Mouse (Mus musculus): ENCODE data around the gene Grm2. TPM values are rescaled to one million over a fixed set of nuclear protein-coding genes. Genes with fewer than 3 reads are reported as not detected.
A peak's percentile ranks its signal among the peaks of the same experiment; 100 is the strongest.

The Grm2 gene
- 5.8 and 8.3 TPM in 2 replicates for polyA plus RNA-seq (2016; fragmentation: Nextera tagmentation; extraction: Ambion mirVana)

GRCm38 (mm10) chr9:106655884-106656720, at the start of gene Grm2:
Grm2 (minus strand) TSS chr9:106656082.
- Histone ChIP-seq H3K4me3 (peak within 1 kb of the TSS; percentile 55), H3K36me3 (replicated peaks) (peaks cover 28% of the 10 kb centered on the region), H3K27me3 (replicated peaks; ENCODE audit: low read depth, poor library complexity, severe bottlenecking) (peaks cover 45% of the 10 kb centered on the region), H3K4me1 (peaks cover 40% of the 10 kb centered on the region), H3K9me3 (no peaks in the 10 kb centered on the region), H3K27ac (replicated peaks) (peak within 1 kb of the TSS; percentile 44; the same call in 1 of the 2 replicates)
- DNase-seq (ENCODE audit: low spot score) = peak; percentile 89
- 1% methylated on average over 43 of the region's 44 CpGs for WGBS

- H3K9me3 ChIP-seq = no peaks in the 10 kb centered on the region
- no peak for DNase-seq (ENCODE audit: low spot score)
- no peaks in the 10 kb centered on the region for H3K27me3 ChIP-seq (replicated peaks; ENCODE audit: low read depth, poor library complexity, severe bottlenecking)
- H3K4me3 ChIP-seq = no peak overlapping the region
- no peaks in the 10 kb centered on the region for H3K4me1 ChIP-seq
- WGBS = 94% methylated on average over 11 of the region's 11 CpGs
- peaks cover 63% of the 10 kb centered on the region for H3K36me3 ChIP-seq (replicated peaks)
- H3K27ac ChIP-seq (replicated peaks) = no peak overlapping the region
These were observed 37.1 kb upstream of the Grm2 start for GRCm38 (mm10) chr9:106692973-106693481.

DNA sequence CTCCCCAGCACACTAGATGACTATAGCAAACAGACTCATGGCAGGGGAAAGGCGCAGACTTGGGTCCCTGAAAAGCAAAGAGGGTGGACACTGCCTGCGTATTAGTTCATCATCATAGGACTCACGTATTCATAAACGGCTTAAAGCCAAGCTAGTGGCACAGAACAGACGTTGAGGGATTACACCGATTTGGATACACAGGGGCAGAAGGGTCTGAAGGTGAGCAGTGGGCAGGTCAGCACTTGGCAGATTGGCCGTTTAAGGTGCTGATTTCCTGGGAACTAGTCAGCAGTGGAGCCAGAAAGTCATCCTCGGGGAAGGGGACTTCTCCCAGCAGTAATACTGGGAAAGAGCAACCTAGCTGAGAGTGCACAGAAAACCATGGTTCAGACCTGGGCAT, 33.0 kb upstream of the Grm2 start:
- Histone ChIP-seq H3K27me3 (replicated peaks; ENCODE audit: low read depth, poor library complexity, severe bottlenecking) (no peaks in the 10 kb centered on the region), H3K36me3 (replicated peaks) (peaks cover 23% of the 10 kb centered on the region), H3K4me3 (no peak overlapping the region), H3K27ac (replicated peaks) (no peak overlapping the region), H3K4me1 (peaks cover 29% of the 10 kb centered on the region), H3K9me3 (no peaks in the 10 kb centered on the region)
- WGBS = 82% methylated on average over 8 of the region's 8 CpGs
- DNase-seq (ENCODE audit: low spot score) = no peak

- Histone ChIP-seq H3K36me3 (replicated peaks) (peaks cover 6% of the 10 kb centered on the region), H3K4me3 (peak overlapping the region; percentile 2; the same call in 1 of the 2 replicates), H3K4me1 (peaks cover 29% of the 10 kb centered on the region), H3K9me3 (no peaks in the 10 kb centered on the region), H3K27ac (replicated peaks) (no peak overlapping the region), H3K27me3 (replicated peaks; ENCODE audit: low read depth, poor library complexity, severe bottlenecking) (no peaks in the 10 kb centered on the region)
- 31% methylated on average over 8 of the region's 8 CpGs for WGBS
- peak; percentile 86 for DNase-seq (ENCODE audit: low spot score)
These were observed 31.2 kb upstream of the Grm2 start for GRCm38 (mm10) chr9:106686983-106687650.

DNA sequence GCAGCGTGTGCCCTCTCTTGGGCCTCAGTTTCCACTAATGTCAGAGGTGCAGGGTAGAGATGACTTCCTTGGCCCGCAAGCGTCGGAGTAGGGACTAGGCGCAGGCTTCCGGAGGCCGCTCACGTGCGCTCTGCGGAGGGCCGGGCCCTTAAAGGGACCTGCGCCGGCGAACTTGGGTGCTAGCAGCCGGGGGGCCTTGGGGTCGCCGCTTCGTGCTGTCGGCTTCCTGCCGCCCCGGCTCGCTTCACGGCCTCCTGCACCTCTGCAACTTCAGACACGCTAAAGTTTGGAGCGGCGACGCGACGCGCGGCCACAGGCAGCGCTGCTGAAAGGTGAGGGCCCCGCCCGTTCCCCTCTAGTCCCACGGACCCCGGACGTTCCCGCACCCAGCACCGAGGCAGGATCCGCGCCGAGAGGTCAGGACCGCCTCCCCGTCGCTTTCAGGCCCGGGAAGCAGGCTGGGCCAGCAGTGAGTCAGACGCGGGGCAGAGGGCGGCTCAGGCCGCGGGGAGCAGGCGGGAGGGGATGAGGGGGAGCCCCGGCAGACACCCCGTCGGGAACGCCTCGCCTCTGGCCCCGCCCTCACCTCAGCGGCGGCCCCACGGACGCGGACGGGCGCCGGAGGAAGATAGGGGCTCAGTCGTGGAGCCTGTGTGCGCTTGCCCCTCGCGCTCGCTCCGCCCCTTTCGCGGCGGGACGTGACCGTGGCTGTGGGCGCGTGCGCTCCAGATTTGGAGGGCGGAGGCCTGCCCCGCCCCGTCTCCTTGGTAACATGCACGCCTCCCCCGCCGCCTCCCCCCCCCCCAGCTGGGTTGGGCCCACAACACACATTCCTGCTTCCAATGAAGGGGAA, 29.6 kb upstream of the Grm2 start, which contains the start of gene Tex264:
TSS of gene Tex264 (minus strand) at position 679 of the 853 bp plus-strand sequence.
- H3K27me3 ChIP-seq (replicated peaks; ENCODE audit: low read depth, poor library complexity, severe bottlenecking) = no peaks in the 10 kb centered on the region
- H3K4me3 ChIP-seq = peak within 1 kb of the TSS; percentile 96

GRCm38 (mm10) chr9:106684918-106685248, 29.0 kb upstream of the Grm2 start:
- DNase-seq (ENCODE audit: low spot score) = no peak
- peaks cover 22% of the 10 kb centered on the region for H3K36me3 ChIP-seq (replicated peaks)
- H3K9me3 ChIP-seq = no peaks in the 10 kb centered on the region
- WGBS = 5% methylated on average over 14 of the region's 14 CpGs
- H3K4me1 ChIP-seq = peaks cover 29% of the 10 kb centered on the region
- peak overlapping the region; percentile 89 for H3K27ac ChIP-seq (replicated peaks)
- H3K27me3 ChIP-seq (replicated peaks; ENCODE audit: low read depth, poor library complexity, severe bottlenecking) = no peaks in the 10 kb centered on the region
- H3K4me3 ChIP-seq = peak overlapping the region; percentile 96

More for the DNA sequence above, 29.6 kb upstream of the Grm2 start, which contains the start of gene Tex264:
- Histone ChIP-seq H3K9me3 (no peaks in the 10 kb centered on the region), H3K36me3 (replicated peaks) (peaks cover 16% of the 10 kb centered on the region), H3K4me1 (peaks cover 29% of the 10 kb centered on the region), H3K27ac (replicated peaks) (peak within 1 kb of the TSS; percentile 89)
- DNase-seq (ENCODE audit: low spot score) = peak; percentile 85
- WGBS = under 1% methylated on average over 86 of the region's 86 CpGs

DNA sequence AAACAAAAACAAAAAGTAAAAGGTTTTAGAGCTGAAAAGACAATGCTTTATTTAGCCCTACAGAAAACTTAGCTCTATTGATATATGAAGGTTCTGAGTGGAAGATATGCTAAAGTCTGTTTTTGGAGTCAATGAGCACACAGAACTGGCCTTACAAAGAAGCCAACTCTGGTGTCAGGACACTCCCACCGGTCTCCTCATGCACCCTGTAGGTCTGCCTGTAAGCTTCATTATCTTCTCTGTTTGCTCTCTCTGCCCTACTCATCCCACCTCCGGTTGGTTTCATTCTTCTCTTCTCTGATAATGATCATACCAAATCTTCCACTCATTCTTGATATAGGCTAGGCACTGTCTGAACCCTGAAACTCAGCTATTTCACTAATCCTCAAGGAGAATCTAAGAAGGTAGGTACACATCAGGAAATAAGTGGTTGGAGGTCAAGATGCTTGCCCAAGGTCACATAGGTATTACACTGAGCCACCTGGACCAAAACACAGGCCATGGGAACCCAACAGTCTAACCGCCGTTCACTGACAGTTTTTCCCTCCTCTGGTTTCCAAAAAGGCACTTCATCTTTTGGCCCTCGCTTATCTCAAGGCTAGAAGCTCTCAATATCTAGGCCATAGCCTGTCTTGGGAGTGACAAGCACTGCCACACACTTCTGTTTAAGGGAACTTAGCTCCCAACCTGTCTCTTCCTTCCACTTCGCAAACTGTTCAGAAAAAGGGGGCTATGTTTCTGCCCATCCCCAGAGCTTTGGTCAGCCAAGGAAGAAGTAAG, 28.4 kb upstream of the Grm2 start:
- no peaks in the 10 kb centered on the region for H3K9me3 ChIP-seq
- H3K36me3 ChIP-seq (replicated peaks) = peaks cover 28% of the 10 kb centered on the region
- H3K27me3 ChIP-seq (replicated peaks; ENCODE audit: low read depth, poor library complexity, severe bottlenecking) = no peaks in the 10 kb centered on the region
- peaks cover 29% of the 10 kb centered on the region for H3K4me1 ChIP-seq
- peak overlapping the region; percentile 96 for H3K4me3 ChIP-seq
- no peak overlapping the region for H3K27ac ChIP-seq (replicated peaks)
- WGBS = 86% methylated on average over 6 of the region's 6 CpGs
- no peak for DNase-seq (ENCODE audit: low spot score)

DNA sequence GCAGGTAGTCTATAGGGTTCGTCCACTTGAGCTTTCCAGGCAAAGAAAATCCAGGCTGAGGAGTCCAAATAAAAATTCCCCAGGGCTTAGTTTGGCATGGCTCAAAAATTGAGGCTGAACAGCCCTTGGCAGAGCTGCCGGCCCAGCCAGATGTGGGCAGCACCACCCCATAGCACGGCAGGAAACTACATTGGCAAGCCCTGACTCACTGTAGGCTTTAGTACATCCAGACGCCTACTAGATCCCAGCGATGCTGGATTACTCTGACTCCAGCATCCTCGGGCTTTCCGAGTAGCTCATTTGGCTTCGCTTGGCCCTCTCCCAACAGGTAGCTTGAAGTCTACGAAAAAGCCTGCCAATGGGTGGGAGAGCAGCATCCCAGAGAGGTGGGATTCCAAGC, 25.1 kb upstream of the Grm2 start:
- 91% methylated on average over 9 of the region's 9 CpGs for WGBS

GRCm38 (mm10) chr9:106678242-106678641, 22.4 kb upstream of the Grm2 start:
- Histone ChIP-seq H3K27ac (replicated peaks) (no peak overlapping the region), H3K4me3 (no peak overlapping the region), H3K4me1 (no peaks in the 10 kb centered on the region), H3K27me3 (replicated peaks; ENCODE audit: low read depth, poor library complexity, severe bottlenecking) (no peaks in the 10 kb centered on the region), H3K9me3 (no peaks in the 10 kb centered on the region), H3K36me3 (replicated peaks) (peaks cover 50% of the 10 kb centered on the region)
- WGBS = 73% methylated on average over 4 of the region's 4 CpGs
- DNase-seq (ENCODE audit: low spot score) = no peak

More for the DNA sequence above, 25.1 kb upstream of the Grm2 start:
- no peaks in the 10 kb centered on the region for H3K27me3 ChIP-seq (replicated peaks; ENCODE audit: low read depth, poor library complexity, severe bottlenecking)
- no peaks in the 10 kb centered on the region for H3K9me3 ChIP-seq
- H3K36me3 ChIP-seq (replicated peaks) = peaks cover 45% of the 10 kb centered on the region
- DNase-seq (ENCODE audit: low spot score) = no peak
- peaks cover 17% of the 10 kb centered on the region for H3K4me1 ChIP-seq
- no peak overlapping the region for H3K4me3 ChIP-seq
- no peak overlapping the region for H3K27ac ChIP-seq (replicated peaks)

- WGBS = 88% methylated on average over 5 of the region's 5 CpGs
- DNase-seq (ENCODE audit: low spot score) = no peak
- Histone ChIP-seq H3K4me3 (no peak overlapping the region), H3K9me3 (no peaks in the 10 kb centered on the region), H3K4me1 (no peaks in the 10 kb centered on the region), H3K27me3 (replicated peaks; ENCODE audit: low read depth, poor library complexity, severe bottlenecking) (no peaks in the 10 kb centered on the region), H3K36me3 (replicated peaks) (peaks cover 54% of the 10 kb centered on the region), H3K27ac (replicated peaks) (no peak overlapping the region)
These were observed 21.8 kb upstream of the Grm2 start for GRCm38 (mm10) chr9:106677702-106678101.

DNA sequence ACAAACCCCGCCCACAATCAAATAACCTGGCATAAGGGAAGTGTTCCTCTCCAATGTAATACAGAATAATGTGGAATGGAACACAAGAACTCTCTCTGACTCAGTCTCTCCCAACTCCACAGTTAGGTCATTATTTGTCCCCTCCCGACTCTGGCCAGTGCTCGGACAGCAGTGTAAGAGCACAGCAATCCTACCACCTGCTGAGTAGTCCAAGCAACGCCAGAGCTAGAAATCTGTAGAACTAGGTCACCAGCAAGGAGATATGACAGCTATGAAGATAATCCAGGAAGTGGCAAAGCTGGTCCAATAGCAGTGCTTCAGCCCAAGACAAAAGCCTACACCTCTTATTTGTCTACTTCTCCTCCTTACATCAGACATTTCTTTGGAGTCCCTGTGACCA, 20.7 kb upstream of the Grm2 start:
- Histone ChIP-seq H3K9me3 (no peaks in the 10 kb centered on the region), H3K4me3 (no peak overlapping the region), H3K27ac (replicated peaks) (no peak overlapping the region), H3K27me3 (replicated peaks; ENCODE audit: low read depth, poor library complexity, severe bottlenecking) (no peaks in the 10 kb centered on the region), H3K4me1 (no peaks in the 10 kb centered on the region), H3K36me3 (replicated peaks) (peaks cover 61% of the 10 kb centered on the region)
- DNase-seq (ENCODE audit: low spot score) = no peak
- WGBS = 76% methylated on average over 4 of the region's 4 CpGs
